Comparison of ENCODE assay signal across 13 mouse cellular contexts in the genomic region with DNA sequence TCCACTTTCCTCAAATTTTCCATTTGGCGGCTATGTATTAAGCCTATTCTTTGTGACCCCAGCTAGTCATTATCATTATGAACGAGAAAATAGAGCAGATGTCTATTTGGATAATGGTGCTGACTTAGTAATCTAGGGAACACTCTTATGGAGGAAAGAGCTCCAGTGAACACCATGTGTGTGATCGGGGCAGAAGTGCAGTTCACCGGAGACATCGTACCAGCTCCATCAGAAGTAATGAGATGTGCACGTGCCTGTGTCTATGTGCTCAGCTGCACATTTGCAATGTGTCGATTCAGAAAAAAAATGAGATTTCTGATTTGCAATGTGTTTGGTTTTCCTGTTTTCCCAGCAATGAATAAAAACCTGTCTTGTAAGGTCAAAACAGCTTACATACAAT.
"Had no signal": no experiment of that assay in that cellular context is flagged by ENCODE, and none has a peak within 500 bp of the region (broad histone marks: within the 10 kb centered on the region; RNA-seq: fewer than 3 reads in every experiment).

No protein-coding gene starts in this region.

- H3K4me3 ChIP-seq: left cerebral cortex, adult 2 months; liver, embryonic 13.5 days; midbrain, embryonic 12.5 days had no signal

- H3K27ac ChIP-seq: left cerebral cortex, adult 2 months; liver, embryonic 13.5 days; midbrain, embryonic 12.5 days had no signal

- H3K9me3 ChIP-seq: liver, embryonic 13.5 days; midbrain, embryonic 12.5 days had no signal

- H3K4me2 ChIP-seq: liver, embryonic 13.5 days; midbrain, embryonic 12.5 days had no signal

- H3K36me3 ChIP-seq: liver, embryonic 13.5 days; midbrain, embryonic 12.5 days had no signal

- H3K9ac ChIP-seq: liver, embryonic 13.5 days; midbrain, embryonic 12.5 days had no signal

- H3K27me3 ChIP-seq: liver, embryonic 13.5 days; midbrain, embryonic 12.5 days had no signal

- DNase-seq: kidney, adult 18-20 months; kidney, postnatal 10 days; kidney, postnatal 36 days; layer of hippocampus, postnatal 36 days; liver, embryonic 13.5 days; lung, adult 2 months; lung, postnatal 14 days; lung, postnatal 4 days; thymus, adult 2 months; thymus, postnatal 14 days; thymus, postnatal 4 days had no signal
